Mouse (Mus musculus) hindbrain, postnatal 0 days (tissue): Measurements from ENCODE around the gene Hddc2. TPM values are rescaled to one million over a fixed set of nuclear protein-coding genes. Genes with fewer than 3 reads are reported as not detected.

Experiments
- ATAC-seq: fragments of 200-750 bp; cut with Nextera tagmentation; 2 replicates; pipeline ENCODE4 v1.8.0; 2017; ENCODE audit warnings: mild to moderate bottlenecking, moderate TSS enrichment, moderate library complexity
- DNase-seq: peaks from one replicate; pipeline ENCODE4 v3.0.0-alpha.2; 2015; ENCODE audit warnings: low spot score
- H3K27ac ChIP-seq: fragments of 300-500 bp; sonication (generic); 2 replicates; pipeline ENCODE4 v1.5.1; 2014; ENCODE audit warnings: mild to moderate bottlenecking
- H3K27me3 ChIP-seq: fragments of 300-500 bp; sonication (generic); 2 replicates; pipeline ENCODE4 v1.6.1; 2014; ENCODE audit warnings: low read length, mixed read lengths; ENCODE audit not compliant: insufficient read depth
- H3K36me3 ChIP-seq: fragments of 300-500 bp; sonication (generic); 2 replicates; pipeline ENCODE4 v1.6.1; 2014; ENCODE audit warnings: low read length, mixed read lengths; ENCODE audit not compliant: insufficient read depth
- H3K4me1 ChIP-seq: fragments of 300-500 bp; sonication (generic); 2 replicates; pipeline ENCODE4 v1.6.1; 2014; ENCODE audit warnings: antibody characterized with exemption, low read length, mixed read lengths; ENCODE audit not compliant: insufficient read depth
- H3K4me2 ChIP-seq: fragments of 300-500 bp; sonication (generic); 2 replicates; pipeline ENCODE4 v1.6.1; 2014; ENCODE audit warnings: low read depth, mild to moderate bottlenecking, low read length, moderate library complexity, mixed read lengths
- H3K4me3 ChIP-seq: fragments of 300-500 bp; sonication (generic); 2 replicates; pipeline ENCODE4 v1.5.1; 2014; ENCODE audit warnings: low read length
- H3K9ac ChIP-seq: fragments of 300-500 bp; sonication (generic); replicated peaks from 2 replicates; pipeline ENCODE4 v1.6.1; 2014; ENCODE audit warnings: mild to moderate bottlenecking, low read length, moderate library complexity, mixed read lengths
- H3K9me3 ChIP-seq: fragments of 300-500 bp; sonication (generic); 2 replicates; pipeline ENCODE4 v1.6.1; 2016; ENCODE audit warnings: low read length, mixed read lengths
- CTCF ChIP-seq: IDR thresholded peaks from 2 replicates; pipeline ENCODE4 v1.5.1; 2016; ENCODE audit warnings: antibody characterized with exemption, control low read depth, low read depth
- WGBS: fragments of 180-500 bp; shearing (Covaris S2); extraction: QIAGEN DNeasy Blood & Tissue Kit; methylation state at CpG from one replicate; pipeline ENCODE4 v1.1.7; 2014; 5-methylcytosine and 5-hydroxymethylcytosine counted together
- polyA plus RNA-seq: library from polyadenylated mRNA; unstranded; fragments of >200 nt; fragmentation: Nextera tagmentation; extraction: Ambion mirVana; gene quantifications from 2 replicates; pipeline ENCODE4 v1.2.1, GENCODE M21; 2015
- total RNA-seq: library from RNA; depleted of rRNA; stranded (reverse); fragments of >200 nt; gene quantifications from 2 replicates; pipeline ENCODE4 v1.2.3, GENCODE M21; 2014; rRNA removed

Gene Hddc2
- total RNA-seq = 20.5 and 33.3 TPM in 2 replicates
- polyA plus RNA-seq = 80.1 and 80.7 TPM in 2 replicates

GRCm38 (mm10) chr10:31312865-31313848 lies at the start of gene Hddc2:
TSS of gene Hddc2 (plus strand) at chr10:31313383.
- no peaks in the 10 kb centered on the region for H3K9me3 ChIP-seq
- H3K4me2 ChIP-seq = peak within 1 kb of the TSS; percentile 63
- no peaks in the 10 kb centered on the region for H3K27me3 ChIP-seq
- H3K4me3 ChIP-seq = peak within 1 kb of the TSS; percentile 73
- 0 out of 2 replicates have a peak, but pooled peaks cover 6% of the 10 kb centered on the region for H3K36me3 ChIP-seq
- 3% methylated on average over 41 of the region's 44 CpGs for WGBS
- 0 out of 2 replicates have a peak, but pooled peaks have one; percentile 16 for TF ChIP-seq CTCF
- DNase-seq = peak; percentile 88
- ATAC-seq = peak; percentile 98
- peaks cover 5% of the 10 kb centered on the region; the same call in 1 of the 2 replicates for H3K4me1 ChIP-seq
- peak within 1 kb of the TSS; percentile 91 for H3K27ac ChIP-seq
- peak within 1 kb of the TSS; percentile 82 for H3K9ac ChIP-seq

GRCm38 (mm10) chr10:31272738-31273137 lies 40.4 kb upstream of the Hddc2 start:
- H3K4me2 ChIP-seq = no peak overlapping the region
- H3K4me3 ChIP-seq = no peak overlapping the region
- H3K9ac ChIP-seq = no peak overlapping the region
- no peak for TF ChIP-seq CTCF
- H3K27ac ChIP-seq = no peak overlapping the region
- no peaks in the 10 kb centered on the region for H3K36me3 ChIP-seq
- DNase-seq (no peak), ATAC-seq (no peak)
- no peaks in the 10 kb centered on the region for H3K27me3 ChIP-seq
- H3K4me1 ChIP-seq = no peaks in the 10 kb centered on the region
- WGBS = 70% methylated on average over 2 of the region's 2 CpGs
- H3K9me3 ChIP-seq = no peaks in the 10 kb centered on the region

- Histone ChIP-seq H3K4me2 (no peak overlapping the region), H3K4me3 (no peak overlapping the region), H3K9me3 (no peaks in the 10 kb centered on the region), H3K36me3 (no peaks in the 10 kb centered on the region), H3K9ac (no peak overlapping the region), H3K27ac (no peak overlapping the region), H3K4me1 (no peaks in the 10 kb centered on the region), H3K27me3 (no peaks in the 10 kb centered on the region)
- ATAC-seq (no peak), DNase-seq (no peak)
- 39% methylated on average over 1 of the region's 1 CpGs for WGBS
- TF ChIP-seq CTCF = no peak
Measured at GRCm38 (mm10) chr10:31273171-31273570, 40.0 kb upstream of the Hddc2 start.

- H3K9me3 ChIP-seq = no peaks in the 10 kb centered on the region
- no peak overlapping the region for H3K4me2 ChIP-seq
- no peak overlapping the region for H3K9ac ChIP-seq
- no peak overlapping the region for H3K27ac ChIP-seq
- no peaks in the 10 kb centered on the region for H3K4me1 ChIP-seq
- DNase-seq = no peak
- H3K36me3 ChIP-seq = no peaks in the 10 kb centered on the region
- no peak overlapping the region for H3K4me3 ChIP-seq
- no peak for ATAC-seq
- no peak for TF ChIP-seq CTCF
- H3K27me3 ChIP-seq = no peaks in the 10 kb centered on the region
Measured at GRCm38 (mm10) chr10:31287787-31288186, 25.4 kb upstream of the Hddc2 start.

- Histone ChIP-seq H3K9me3 (no peaks in the 10 kb centered on the region), H3K27me3 (no peaks in the 10 kb centered on the region), H3K27ac (no peak overlapping the region), H3K4me2 (no peak overlapping the region), H3K4me3 (no peak overlapping the region), H3K36me3 (no peaks in the 10 kb centered on the region), H3K9ac (no peak overlapping the region), H3K4me1 (no peaks in the 10 kb centered on the region)
- 89% methylated on average over 4 of the region's 4 CpGs for WGBS
- TF ChIP-seq CTCF = no peak
- no peak for ATAC-seq
- DNase-seq = no peak
Measured at GRCm38 (mm10) chr10:31288697-31289390, 24.3 kb upstream of the Hddc2 start.

GRCm38 (mm10) chr10:31295705-31296104 lies 17.5 kb upstream of the Hddc2 start:
- ATAC-seq = no peak

More at GRCm38 (mm10) chr10:31295705-31296104, 17.5 kb upstream of the Hddc2 start:
- Histone ChIP-seq H3K4me1 (no peaks in the 10 kb centered on the region), H3K36me3 (no peaks in the 10 kb centered on the region), H3K4me2 (no peak overlapping the region), H3K27me3 (no peaks in the 10 kb centered on the region), H3K9me3 (no peaks in the 10 kb centered on the region), H3K9ac (no peak overlapping the region), H3K27ac (no peak overlapping the region), H3K4me3 (no peak overlapping the region)
- WGBS = 21% methylated on average over 5 of the region's 5 CpGs
- DNase-seq = peak; percentile 51
- TF ChIP-seq CTCF = no peak
